Mouse (Mus musculus) lung, postnatal 0 days (tissue): ENCODE measurements at regions not wholly inside any gene's neighbourhood (a gene's known extent, or its start where the extent isn't known, plus 50 kb on each side); places are given as distances from the start of the nearest gene placed in this dataset.
"Not testable (repeated sequence)": the region's sequence is repeated elsewhere in the genome, so short reads cannot be mapped to it uniquely, and the experiment has no call there.

ENCODE experiments used
- CTCF ChIP-seq: IDR thresholded peaks from 2 replicates; pipeline ENCODE4 v1.5.1; 2016; ENCODE audit warnings: antibody characterized with exemption, mild to moderate bottlenecking
- EP300 ChIP-seq: IDR thresholded peaks from 2 replicates; pipeline ENCODE4 v1.6.1; 2016; ENCODE audit warnings: antibody characterized with exemption, mild to moderate bottlenecking, control low read depth

- not testable (repeated sequence) for TF ChIP-seq CTCF, EP300
Observed at GRCm38 (mm10) chr14:86585959-86586358, 555.1 kb downstream of the Diaph3 start.
